In the genomic region with DNA sequence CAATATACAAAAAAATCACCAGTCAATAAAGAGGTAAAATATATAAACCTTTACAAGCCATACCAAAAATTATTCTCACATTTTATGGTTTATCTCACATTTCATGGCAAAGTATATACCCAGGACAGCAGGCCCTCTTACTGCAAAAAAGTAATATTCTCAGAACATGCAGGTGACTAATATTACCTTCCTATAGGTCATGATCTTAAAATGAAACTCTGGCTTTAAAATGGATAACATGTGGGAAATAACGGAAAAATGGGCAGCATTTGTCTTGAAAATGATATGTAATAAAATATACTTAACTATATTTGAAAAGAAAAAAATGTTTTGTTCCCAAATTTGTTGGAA, we compare ENCODE assay signal across 14 mouse cellular contexts.
DNase-seq lines count a peak whose midpoint lies in the region; ATAC-seq and TF ChIP-seq lines count a peak whose summit lies in the region.
"Had no signal": no experiment of that assay in that cellular context is flagged by ENCODE, and none has a peak within 500 bp of the region (broad histone marks: within the 10 kb centered on the region; RNA-seq: fewer than 3 reads in every experiment).

No protein-coding gene starts in this region.

- ATAC-seq in forebrain, postnatal 0 days, result no peak
- ATAC-seq in forebrain, embryonic 12.5 days (ENCODE audit: low FRiP score), result no peak
- ATAC-seq in hindbrain, embryonic 12.5 days (ENCODE audit: low FRiP score), result peak; percentile 46
- 0 out of 2 replicates have a peak, but pooled peaks have one; percentile 57 for ATAC-seq in midbrain, embryonic 16.5 days

- no peak for DNase-seq in forebrain, postnatal 0 days
- DNase-seq in limb, embryonic 10.5 days (ENCODE audit: low spot score), result no peak
- DNase-seq in right cerebral cortex, postnatal 4 days, result no peak
- DNase-seq in adipocyte (ENCODE audit: low spot score), result no peak
- DNase-seq: B cell, adult 2 months; gastrocnemius, postnatal 10 days; lung, adult 2 months; thymus, postnatal 36 days had no signal

- H3K4me2 ChIP-seq in forebrain, postnatal 0 days (ENCODE audit: low read depth), result peak overlapping the region; percentile 44; the same call in 1 of the 2 replicates
- no peak overlapping the region; the same call in 1 of the 2 replicates for H3K4me2 ChIP-seq in forebrain, embryonic 12.5 days
- no peak overlapping the region for H3K4me2 ChIP-seq in hindbrain, embryonic 12.5 days (replicated peaks)
- peak overlapping the region; percentile 55 for H3K4me2 ChIP-seq in midbrain, embryonic 16.5 days (ENCODE audit: low read length)
- H3K4me2 ChIP-seq: intestine, embryonic 15.5 days; limb, embryonic 15.5 days had no signal

- 30% methylated on average over 1 of the region's 1 CpGs for WGBS in forebrain, postnatal 0 days
- WGBS in forebrain, embryonic 12.5 days, result 17% methylated on average over 1 of the region's 1 CpGs
- WGBS in hindbrain, embryonic 12.5 days, result 22% methylated on average over 1 of the region's 1 CpGs
- 44% methylated on average over 1 of the region's 1 CpGs for WGBS in limb, embryonic 10.5 days
- 9% methylated on average over 1 of the region's 1 CpGs for WGBS in midbrain, embryonic 16.5 days

- no peaks in the 10 kb centered on the region for H3K9me3 ChIP-seq in forebrain, postnatal 0 days (ENCODE audit: low read length)
- no peaks in the 10 kb centered on the region for H3K9me3 ChIP-seq in forebrain, embryonic 12.5 days
- no peaks in the 10 kb centered on the region for H3K9me3 ChIP-seq in hindbrain, embryonic 12.5 days (replicated peaks)
- no peaks in the 10 kb centered on the region for H3K9me3 ChIP-seq in limb, embryonic 10.5 days (replicated peaks)
- H3K9me3 ChIP-seq in midbrain, embryonic 16.5 days (replicated peaks; ENCODE audit: control insufficient read depth, low read length, poor library complexity, severe bottlenecking), result no peaks in the 10 kb centered on the region
- H3K9me3 ChIP-seq: intestine, embryonic 15.5 days; limb, embryonic 15.5 days had no signal

- H3K9ac ChIP-seq in forebrain, postnatal 0 days, result no peak overlapping the region
- H3K9ac ChIP-seq in forebrain, embryonic 12.5 days, result no peak overlapping the region
- no peak overlapping the region for H3K9ac ChIP-seq in hindbrain, embryonic 12.5 days
- H3K9ac ChIP-seq in midbrain, embryonic 16.5 days (ENCODE audit: low read depth, low read length), result no peak overlapping the region
- H3K9ac ChIP-seq: intestine, embryonic 15.5 days; limb, embryonic 15.5 days had no signal

- H3K4me1 ChIP-seq in forebrain, postnatal 0 days (ENCODE audit: insufficient read depth), result no peaks in the 10 kb centered on the region
- peaks cover 6% of the 10 kb centered on the region for H3K4me1 ChIP-seq in forebrain, embryonic 12.5 days
- peaks cover 8% of the 10 kb centered on the region for H3K4me1 ChIP-seq in hindbrain, embryonic 12.5 days
- peaks cover 32% of the 10 kb centered on the region for H3K4me1 ChIP-seq in limb, embryonic 10.5 days
- H3K4me1 ChIP-seq in midbrain, embryonic 16.5 days (ENCODE audit: control insufficient read depth, insufficient read depth, low read length), result peaks cover 13% of the 10 kb centered on the region
- H3K4me1 ChIP-seq: intestine, embryonic 15.5 days had no signal

- no peaks in the 10 kb centered on the region for H3K36me3 ChIP-seq in forebrain, postnatal 0 days (ENCODE audit: insufficient read depth)
- no peaks in the 10 kb centered on the region for H3K36me3 ChIP-seq in forebrain, embryonic 12.5 days (replicated peaks)
- no peaks in the 10 kb centered on the region for H3K36me3 ChIP-seq in hindbrain, embryonic 12.5 days
- H3K36me3 ChIP-seq in limb, embryonic 10.5 days, result no peaks in the 10 kb centered on the region
- no peaks in the 10 kb centered on the region for H3K36me3 ChIP-seq in midbrain, embryonic 16.5 days (ENCODE audit: control insufficient read depth, insufficient read depth, low read length)
- H3K36me3 ChIP-seq: intestine, embryonic 15.5 days; limb, embryonic 15.5 days had no signal

- H3K4me3 ChIP-seq in forebrain, postnatal 0 days (ENCODE audit: low read depth, low read length), result 0 out of 2 replicates have a peak overlapping the region, but pooled peaks have one; percentile 22
- H3K4me3 ChIP-seq in forebrain, embryonic 12.5 days (replicated peaks), result no peak overlapping the region
- H3K4me3 ChIP-seq in hindbrain, embryonic 12.5 days, result no peak overlapping the region
- 0 out of 2 replicates have a peak overlapping the region, but pooled peaks have one; percentile 33 for H3K4me3 ChIP-seq in limb, embryonic 10.5 days
- H3K4me3 ChIP-seq in midbrain, embryonic 16.5 days (ENCODE audit: low read depth, low read length), result no peak overlapping the region
- H3K4me3 ChIP-seq: intestine, embryonic 15.5 days; limb, embryonic 15.5 days; myocyte had no signal

- H3K27me3 ChIP-seq in forebrain, postnatal 0 days (ENCODE audit: insufficient read depth, low read length), result no peaks in the 10 kb centered on the region
- H3K27me3 ChIP-seq in forebrain, embryonic 12.5 days, result no peaks in the 10 kb centered on the region
- H3K27me3 ChIP-seq in hindbrain, embryonic 12.5 days, result peaks cover 7% of the 10 kb centered on the region; the same call in 1 of the 2 replicates
- H3K27me3 ChIP-seq in limb, embryonic 10.5 days (ENCODE audit: low read depth, poor library complexity, severe bottlenecking), result no peaks in the 10 kb centered on the region
- H3K27me3 ChIP-seq in midbrain, embryonic 16.5 days (ENCODE audit: control insufficient read depth, insufficient read depth, low read depth, low read length), result no peaks in the 10 kb centered on the region
- H3K27me3 ChIP-seq: intestine, embryonic 15.5 days; limb, embryonic 15.5 days had no signal

- TF ChIP-seq CTCF in forebrain, postnatal 0 days (IDR thresholded peaks at IDR 0.05; ENCODE audit: low read depth), result no peak

- H3K27ac ChIP-seq in forebrain, postnatal 0 days (ENCODE audit: low read depth, low read length), result no peak overlapping the region
- no peak overlapping the region for H3K27ac ChIP-seq in forebrain, embryonic 12.5 days
- no peak overlapping the region; the same call in 1 of the 2 replicates for H3K27ac ChIP-seq in hindbrain, embryonic 12.5 days
- H3K27ac ChIP-seq in limb, embryonic 10.5 days, result no peak overlapping the region
- H3K27ac ChIP-seq in midbrain, embryonic 16.5 days (ENCODE audit: low read length), result peak overlapping the region; percentile 85
- H3K27ac ChIP-seq: intestine, embryonic 15.5 days; limb, embryonic 15.5 days had no signal

Comparison
In these comparisons a context has a peak if more than half of its experiments do, and no peak if none do; other contexts are left out.
1. H3K4me2 ChIP-seq: peak in forebrain, postnatal 0 days (single experiment) and midbrain, embryonic 16.5 days (single experiment); none in forebrain, embryonic 12.5 days (single experiment) and hindbrain, embryonic 12.5 days (single experiment).
2. H3K4me3 ChIP-seq: peak in forebrain, postnatal 0 days (single experiment) and limb, embryonic 10.5 days (single experiment); none in forebrain, embryonic 12.5 days (single experiment), hindbrain, embryonic 12.5 days (single experiment) and midbrain, embryonic 16.5 days (single experiment).
3. ATAC-seq: peak in hindbrain, embryonic 12.5 days (single experiment) and midbrain, embryonic 16.5 days (single experiment); none in forebrain, postnatal 0 days (single experiment) and forebrain, embryonic 12.5 days (single experiment).